ENCODE assay signal across 9 mouse cellular contexts in genomic region chr5:149780411-149780810, GRCm38 (mm10).
DNase-seq lines count a peak whose midpoint lies in the region; ATAC-seq and TF ChIP-seq lines count a peak whose summit lies in the region.
"Had no signal": no experiment of that assay in that cellular context is flagged by ENCODE, and none has a peak within 500 bp of the region (broad histone marks: within the 10 kb centered on the region; RNA-seq: fewer than 3 reads in every experiment).

No protein-coding gene starts in this region.

- no peak overlapping the region for H3K4me3 ChIP-seq in kidney, postnatal 0 days (replicated peaks; ENCODE audit: low read depth, low read length)
- H3K4me3 ChIP-seq in CH12.LX (replicated peaks in 1 of 3; ENCODE audit: low read depth in 2 of 3, low read length in 2 of 3, poor library complexity in 1 of 3) = no peak overlapping the region
- no peak overlapping the region for H3K4me3 ChIP-seq in midbrain, embryonic 15.5 days
- H3K4me3 ChIP-seq: lung, embryonic 15.5 days had no signal

- no peak overlapping the region for H3K27ac ChIP-seq in kidney, postnatal 0 days
- H3K27ac ChIP-seq in CH12.LX (ENCODE audit: insufficient read depth, low read depth) = no peak overlapping the region
- H3K27ac ChIP-seq in midbrain, embryonic 15.5 days = no peak overlapping the region
- H3K27ac ChIP-seq: lung, embryonic 15.5 days had no signal

- TF ChIP-seq CTCF in kidney, postnatal 0 days (IDR thresholded peaks at IDR 0.05; ENCODE audit: low read depth) = peak; percentile 55
- TF ChIP-seq CTCF in CH12.LX (conservative IDR thresholded peaks at IDR 0.05 in 1 of 2, IDR thresholded peaks at IDR 0.05 in 1 of 2; ENCODE audit: low read depth in 2 of 2, low read length in 2 of 2) = peak; percentile 48 to 50
- peak; percentile 68 for TF ChIP-seq CTCF in Patski (IDR thresholded peaks at IDR 0.05)

- CTCF ChIA-PET in Patski (lab: Charles Lee) = interaction anchor here (1.3 kb wide), 1 partner anchor 16 kb away, joined by 3 read pairs; no protein-coding TSS in a partner anchor

- DNase-seq in kidney, postnatal 0 days (ENCODE audit: low spot score) = no peak
- no peak for DNase-seq in kidney, adult 8-10 months
- DNase-seq in CH12.LX (ENCODE audit: extremely low read depth) (peak; percentile 2), Patski (ENCODE audit: low read depth, low spot score) (no peak)
- peak; percentile 10 for DNase-seq in mesoderm, embryonic 11.5 days (ENCODE audit: low read depth, low spot score)
- no peak for DNase-seq in adrenal gland, adult 2 months
- no peak for DNase-seq in natural killer cell, adult 2 months (ENCODE audit: low spot score in 2 of 2)

- H3K4me1 ChIP-seq in kidney, postnatal 0 days (replicated peaks; ENCODE audit: insufficient read depth, low read length) = no peaks in the 10 kb centered on the region
- no peaks in the 10 kb centered on the region for H3K4me1 ChIP-seq in CH12.LX (ENCODE audit: control insufficient read depth in 1 of 2, insufficient read depth in 2 of 2)
- H3K4me1 ChIP-seq in midbrain, embryonic 15.5 days = no peaks in the 10 kb centered on the region
- H3K4me1 ChIP-seq: lung, embryonic 15.5 days had no signal

- no peak for TF ChIP-seq EP300 in CH12.LX (IDR thresholded peaks at IDR 0.05; ENCODE audit: low read length)

- no peak overlapping the region for H3K9ac ChIP-seq in kidney, postnatal 0 days (ENCODE audit: low read depth, low read length)
- H3K9ac ChIP-seq in CH12.LX (ENCODE audit: insufficient read depth, low read depth) = no peak overlapping the region
- H3K9ac ChIP-seq in midbrain, embryonic 15.5 days = no peak overlapping the region
- H3K9ac ChIP-seq: lung, embryonic 15.5 days had no signal

- WGBS in kidney, postnatal 0 days = 99% methylated on average over 2 of the region's 2 CpGs
- WGBS in midbrain, embryonic 15.5 days = 97% methylated on average over 2 of the region's 2 CpGs

- in situ Hi-C loops in CH12.LX (cut with MboI; ENCODE audit: low pct_ligation_motif_present, low pct_unique_long_range_greater_than_20kb, low sequenced_read_pairs) = no loop called here
- in situ Hi-C loops in Patski (cut with MboI; ENCODE audit: low pct_unique_long_range_greater_than_20kb) = no loop called here

- no peak; the same call in none of the 2 replicates for TF ChIP-seq RAD21 in CH12.LX (IDR thresholded peaks at IDR 0.05; ENCODE audit: low read depth, low read length)

- no peaks in the 10 kb centered on the region for H3K79me2 ChIP-seq in CH12.LX (replicated peaks; ENCODE audit: control insufficient read depth, extremely low read depth, insufficient read depth, poor library complexity, severe bottlenecking)

- POLR2A ChIA-PET in Patski (lab: Charles Lee) = no interaction called here

- no peaks in the 10 kb centered on the region for H3K36me3 ChIP-seq in kidney, postnatal 0 days (ENCODE audit: insufficient read depth, low read length)
- no peaks in the 10 kb centered on the region for H3K36me3 ChIP-seq in CH12.LX (replicated peaks in 1 of 2; ENCODE audit: control insufficient read depth in 1 of 2, insufficient read depth in 1 of 2, low read length in 1 of 2)
- no peaks in the 10 kb centered on the region for H3K36me3 ChIP-seq in midbrain, embryonic 15.5 days (replicated peaks)
- H3K36me3 ChIP-seq: lung, embryonic 15.5 days had no signal

- H3K9me3 ChIP-seq in kidney, postnatal 0 days (replicated peaks; ENCODE audit: low read length) = no peaks in the 10 kb centered on the region; the same call in 1 of the 2 replicates
- peaks cover 67% of the 10 kb centered on the region for H3K9me3 ChIP-seq in CH12.LX (replicated peaks; ENCODE audit: low read length)
- no peaks in the 10 kb centered on the region for H3K9me3 ChIP-seq in midbrain, embryonic 15.5 days
- H3K9me3 ChIP-seq: lung, embryonic 15.5 days had no signal

- dilution Hi-C loops in CH12.LX (cut with MboI; ENCODE audit: extremely low pct_ligation_motif_present, extremely low pct_unique_long_range_greater_than_20kb, low sequenced_read_pairs) = no loop called here

- no peak for ATAC-seq in kidney, postnatal 0 days (replicated peaks; ENCODE audit: low FRiP score, low read depth)
- ATAC-seq in Patski = no peak
- no peak for ATAC-seq in midbrain, embryonic 15.5 days (replicated peaks)

- H3K27me3 ChIP-seq in kidney, postnatal 0 days (ENCODE audit: insufficient read depth, low read length) = no peaks in the 10 kb centered on the region
- H3K27me3 ChIP-seq in CH12.LX (replicated peaks) = no peaks in the 10 kb centered on the region
- H3K27me3 ChIP-seq in Patski = no peaks in the 10 kb centered on the region
- no peaks in the 10 kb centered on the region for H3K27me3 ChIP-seq in midbrain, embryonic 15.5 days (replicated peaks)
- H3K27me3 ChIP-seq: lung, embryonic 15.5 days had no signal

- H3K4me2 ChIP-seq in kidney, postnatal 0 days (ENCODE audit: low read length) = no peak overlapping the region
- H3K4me2 ChIP-seq in CH12.LX (ENCODE audit: insufficient read depth, low read depth, poor library complexity, severe bottlenecking) = no peak overlapping the region
- no peak overlapping the region for H3K4me2 ChIP-seq in midbrain, embryonic 15.5 days
- H3K4me2 ChIP-seq: lung, embryonic 15.5 days had no signal

- no peak for TF ChIP-seq POLR2A in CH12.LX (IDR thresholded peaks at IDR 0.05; ENCODE audit: low read depth, low read length)

TF ChIP-seq in CH12.LX, 34 proteins besides CTCF, POLR2A, EP300 and RAD21:
- no peak for TF ChIP-seq ZNF384 (IDR thresholded peaks at IDR 0.05; ENCODE audit: low read depth, low read length)
- no peak for TF ChIP-seq POLR2AphosphoS2 (IDR thresholded peaks at IDR 0.05; ENCODE audit: low read depth, low read length)
- no peak for TF ChIP-seq NRF1 (IDR thresholded peaks at IDR 0.05; ENCODE audit: low read depth, low read length)
- TF ChIP-seq KAT2A (IDR thresholded peaks at IDR 0.05; ENCODE audit: insufficient replicate concordance, low read length) = no peak
- no peak for TF ChIP-seq ZMIZ1 (IDR thresholded peaks at IDR 0.05; ENCODE audit: low read depth, low read length)
- TF ChIP-seq E2F4 (IDR thresholded peaks at IDR 0.05; ENCODE audit: insufficient replicate concordance, low read depth, low read length) = no peak
- TF ChIP-seq MAX (IDR thresholded peaks at IDR 0.05; ENCODE audit: low read length) = no peak
- no peak for TF ChIP-seq IRF4 (IDR thresholded peaks at IDR 0.05; ENCODE audit: low read depth, low read length)
- no peak for TF ChIP-seq TBP (conservative IDR thresholded peaks at IDR 0.05; ENCODE audit: low read depth, low read length)
- no peak for TF ChIP-seq MAZ (IDR thresholded peaks at IDR 0.05; ENCODE audit: low read depth, low read length)
- no peak for TF ChIP-seq ELF1 (IDR thresholded peaks at IDR 0.05; ENCODE audit: low read depth, low read length)

Comparison
In these comparisons a context has a peak if more than half of its experiments do, and no peak if none do; other contexts are left out.
1. DNase-seq: peak in CH12.LX (single experiment) and mesoderm, embryonic 11.5 days (single experiment); none in kidney, postnatal 0 days (single experiment), kidney, adult 8-10 months (0 of 2), Patski (single experiment), adrenal gland, adult 2 months (single experiment) and natural killer cell, adult 2 months (0 of 2).
2. Peak in every context shown above with its lines, with median percentiles within 50 percentile points of each other: CTCF ChIP-seq.